Mouse (Mus musculus): ENCODE data around the gene Coq9. TPM values are rescaled to one million over a fixed set of nuclear protein-coding genes. Genes with fewer than 3 reads are reported as not detected.

The Coq9 gene
- polyA plus RNA-seq (2017; shearing (Covaris generic)) = 10 to 100 TPM; 53.5 to 59.9 TPM

GRCm38 (mm10) chr8:94837662-94838574 is at the start of gene Coq9, which contains the start of gene Ciapin1:
Gene Coq9 (plus strand): TSS chr8:94838321.
Gene Ciapin1 (minus strand): TSS chr8:94838358.

GRCm38 (mm10) chr8:94810153-94810552 is 28.0 kb upstream of the Coq9 start, which contains the start of gene Ccl17:
Gene Ccl17 (plus strand): TSS chr8:94810453.

GRCm38 (mm10) chr8:94857346-94858173 is 19.4 kb downstream of the Coq9 start, which contains the start of gene Polr2c:
Gene Polr2c (plus strand): TSS chr8:94857450.

GRCm38 (mm10) chr8:94876197-94876730 is 38.1 kb downstream of the Coq9 start, which contains the start of gene Dok4:
Gene Dok4 (minus strand): TSS chr8:94876330.

Other genes starting within 250 kb of the Coq9 start
- 10 to 100 TPM; 50.4 to 53.6 TPM for gene Rspry1, start 236.4 kb upstream of the Coq9 start, polyA plus RNA-seq (2017; shearing (Covaris generic))
- gene Fam192a, start 236.3 kb upstream of the Coq9 start, polyA plus RNA-seq (2017; shearing (Covaris generic)) = 10 to 100 TPM; 80.2 to 86.0 TPM
- gene Arl2bp, start 171.7 kb upstream of the Coq9 start, polyA plus RNA-seq (2017; shearing (Covaris generic)) = 100 to 1,000 TPM; 183 to 201 TPM
- under 1 TPM; 0.21 to 0.25 TPM for gene Pllp, start 142.0 kb upstream of the Coq9 start, polyA plus RNA-seq (2017; shearing (Covaris generic))
- 10 to 100 TPM in 1 of 2 experiments, under 1 TPM in 1; 0.50 to 10.0 TPM for gene Ccl22, start 92.7 kb upstream of the Coq9 start, polyA plus RNA-seq (2017; shearing (Covaris generic))
- 1 to 10 TPM in 1 of 2 experiments, not detected in 1; 1.0 TPM for gene Cx3cl1, start 66.3 kb upstream of the Coq9 start, polyA plus RNA-seq (2017; shearing (Covaris generic))
- 1 to 10 TPM in 1 of 2 experiments, not detected in 1; 5.2 TPM for gene Ccl17, start 27.9 kb upstream of the Coq9 start, polyA plus RNA-seq (2017; shearing (Covaris generic))
- gene Ciapin1, start within 50 bp of the Coq9 start, polyA plus RNA-seq (2017; shearing (Covaris generic)) = 10 to 100 TPM; 88.9 to 98.2 TPM
- 100 to 1,000 TPM; 106 to 118 TPM for gene Polr2c, start 19.1 kb downstream of the Coq9 start, polyA plus RNA-seq (2017; shearing (Covaris generic))
- 1 to 10 TPM; 1.8 to 3.3 TPM for gene Dok4, start 38.0 kb downstream of the Coq9 start, polyA plus RNA-seq (2017; shearing (Covaris generic))
- gene Ccdc102a, start 79.8 kb downstream of the Coq9 start, polyA plus RNA-seq (2017; shearing (Covaris generic)) = 1 to 10 TPM; 1.7 to 3.9 TPM
- gene Adgrg5, start 85.4 kb downstream of the Coq9 start, polyA plus RNA-seq (2017; shearing (Covaris generic)) = under 1 TPM in 1 of 2 experiments, not detected in 1; 0.96 TPM
- 1 to 10 TPM; 2.2 to 3.3 TPM for gene Adgrg1, start 136.4 kb downstream of the Coq9 start, polyA plus RNA-seq (2017; shearing (Covaris generic))
- under 1 TPM; 0.34 to 0.56 TPM for gene Adgrg3, start 179.4 kb downstream of the Coq9 start, polyA plus RNA-seq (2017; shearing (Covaris generic))
- not detected for gene Drc7, start 216.8 kb downstream of the Coq9 start, polyA plus RNA-seq (2017; shearing (Covaris generic))
- gene Katnb1, start 242.9 kb downstream of the Coq9 start, polyA plus RNA-seq (2017; shearing (Covaris generic)) = 10 to 100 TPM; 16.9 to 22.5 TPM

All from activated CD4-positive, CD25-positive, alpha-beta regulatory T cell (primary cell).